Mouse (Mus musculus): ENCODE results near the gene Pbrm1.

The Pbrm1 gene

DNA sequence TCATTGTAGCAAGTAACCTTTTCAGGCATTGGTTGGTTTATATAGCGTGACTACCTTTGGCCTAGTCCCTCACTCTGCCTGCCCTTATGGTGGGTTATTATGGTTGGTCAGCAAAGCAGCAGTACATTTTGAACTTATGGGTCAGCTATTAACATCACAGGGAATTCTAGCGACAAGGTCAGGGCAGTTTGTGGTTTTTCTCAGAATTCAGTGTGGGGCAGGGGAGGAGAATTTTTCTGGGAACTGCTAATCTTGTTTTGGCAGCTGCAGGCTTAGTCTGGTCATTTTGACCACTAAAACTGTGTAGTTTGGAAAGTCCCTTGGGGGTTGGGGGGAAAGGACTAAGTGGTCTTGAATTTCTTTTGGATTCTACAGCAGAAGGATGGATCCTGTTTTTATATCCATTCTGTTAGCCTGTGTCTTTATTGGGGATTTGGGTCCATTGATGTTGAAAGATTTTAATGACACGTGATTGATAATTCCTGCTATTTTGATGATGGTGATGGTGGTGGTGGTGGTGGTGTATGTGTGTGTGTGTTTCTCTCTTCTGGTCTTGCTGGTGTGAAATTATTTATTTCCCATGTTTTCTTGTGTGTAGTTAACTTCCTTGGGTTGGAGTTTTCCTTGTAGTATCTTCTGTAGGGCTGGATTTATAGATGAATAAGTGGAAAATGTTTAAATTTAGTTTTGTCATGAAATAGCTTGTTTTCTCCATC is 60.5 kb downstream of the Pbrm1 start:
- DNase-seq: no peak

DNA sequence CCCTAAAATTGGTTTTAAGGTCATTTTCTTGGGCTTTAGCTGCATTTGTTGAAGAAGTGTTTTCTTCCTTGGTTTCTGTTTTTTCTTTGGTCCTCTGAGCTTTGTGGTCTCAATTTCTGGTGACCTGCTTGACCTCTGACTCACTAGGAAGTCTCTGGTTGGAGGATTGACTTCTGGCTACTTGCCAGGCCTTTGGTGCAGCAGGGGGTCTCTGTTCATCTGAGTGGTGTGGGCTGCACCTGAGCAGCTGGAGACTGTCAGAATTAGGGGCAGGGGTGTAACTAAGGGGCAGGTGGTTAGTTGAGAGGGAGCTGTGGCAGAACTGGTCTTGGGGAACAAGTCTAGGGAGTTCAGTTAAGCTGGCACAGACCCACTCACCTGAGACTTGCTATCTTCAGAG is 62.2 kb downstream of the Pbrm1 start:
- peak; percentile 8 to 11 for DNase-seq

DNA sequence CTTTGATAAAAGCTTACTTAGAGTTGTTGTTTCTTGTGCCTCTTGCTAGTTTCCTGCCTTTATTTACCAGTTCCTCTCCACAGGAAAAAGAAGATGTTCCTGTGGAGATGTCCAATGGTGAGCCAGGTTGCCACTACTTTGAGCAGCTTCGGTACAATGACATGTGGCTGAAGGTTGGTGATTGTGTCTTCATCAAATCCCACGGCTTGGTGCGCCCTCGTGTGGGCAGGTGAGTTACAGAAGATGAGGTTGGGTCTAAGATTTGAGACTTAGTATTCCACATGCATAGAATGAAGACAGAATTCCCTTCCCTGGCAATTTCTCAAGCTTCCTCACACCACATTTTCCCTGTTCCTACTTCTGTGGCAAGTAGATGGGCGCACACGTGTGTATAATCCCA is 68.5 kb downstream of the Pbrm1 start:
- peak in 1 of 2 experiments; percentile 24 for DNase-seq

DNA sequence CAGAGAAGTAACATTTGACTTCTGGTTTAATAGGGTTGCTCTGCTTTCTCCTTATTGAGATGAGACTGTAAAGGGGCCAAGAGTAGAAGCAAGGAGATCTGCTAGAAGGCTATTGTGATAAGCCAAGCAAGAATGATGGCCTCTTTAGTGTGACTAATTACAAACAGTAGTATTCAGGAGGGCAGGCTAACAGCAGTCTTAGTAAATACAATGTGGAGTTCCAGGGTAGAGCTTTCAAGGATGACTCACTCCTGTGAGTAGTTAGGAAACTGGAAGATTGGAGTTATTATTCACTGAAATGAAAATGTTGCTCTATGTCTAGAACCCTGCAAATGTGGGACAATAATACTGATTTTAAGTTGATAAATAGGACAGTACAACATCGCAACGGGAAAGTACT is 69.6 kb downstream of the Pbrm1 start:
- no peak for DNase-seq

DNA sequence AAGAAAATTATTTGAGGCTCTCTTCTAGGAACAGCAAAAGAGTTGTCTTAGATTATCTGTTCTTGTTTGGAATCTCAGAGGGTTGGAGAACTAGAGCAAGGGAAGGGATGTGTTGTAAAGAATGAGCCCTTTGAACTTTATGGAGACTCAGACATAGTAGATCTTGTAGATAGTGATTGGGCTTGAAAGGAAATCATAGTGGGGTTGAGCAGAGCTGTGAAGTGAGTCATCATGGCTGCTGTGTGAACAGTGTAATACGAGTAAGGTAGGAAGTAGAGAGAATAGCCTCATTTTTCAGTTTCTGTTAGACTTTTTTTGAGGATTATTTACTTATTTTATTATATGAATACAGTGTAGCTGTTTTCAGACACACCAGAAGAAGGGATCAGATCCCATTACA is 71.0 kb downstream of the Pbrm1 start:
- no peak for DNase-seq

DNA sequence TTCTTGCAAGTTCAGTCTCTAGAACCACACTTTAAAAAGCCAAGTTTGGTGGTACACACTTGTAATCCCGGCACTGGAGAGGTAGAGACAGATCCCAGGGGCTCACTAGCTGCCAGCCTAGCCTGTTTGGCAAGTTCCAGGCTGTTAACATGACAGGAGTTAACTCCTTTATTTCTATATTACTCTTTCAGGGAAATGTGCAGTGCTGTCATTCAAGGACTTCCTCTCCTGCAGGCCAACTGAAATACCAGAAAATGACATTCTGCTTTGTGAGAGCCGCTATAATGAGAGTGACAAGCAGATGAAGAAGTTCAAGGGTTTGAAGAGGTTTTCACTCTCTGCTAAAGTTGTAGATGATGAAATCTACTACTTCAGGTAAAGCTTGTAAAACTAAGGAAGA is 86.2 kb downstream of the Pbrm1 start:
- DNase-seq: no peak

DNA sequence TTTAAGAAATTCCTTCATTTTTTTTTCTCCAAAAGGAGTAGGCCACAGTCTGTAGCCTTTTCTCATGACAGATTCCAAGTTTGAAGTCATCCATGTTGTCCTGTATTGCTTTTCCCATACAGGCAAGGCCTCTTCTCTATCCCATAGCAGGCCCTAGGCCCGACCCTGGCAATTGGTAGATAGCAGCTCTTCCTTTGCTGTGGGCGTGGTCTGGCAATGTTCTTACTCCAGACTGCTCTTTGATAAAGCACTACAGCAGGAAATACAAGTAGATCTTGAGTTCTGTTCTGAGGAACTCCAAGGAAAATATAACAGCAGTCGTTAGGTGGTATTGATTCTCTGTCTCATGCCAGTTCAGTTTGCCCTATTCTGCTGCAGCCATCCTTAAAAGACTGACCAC is 91.7 kb downstream of the Pbrm1 start:
- no peak for DNase-seq

DNA sequence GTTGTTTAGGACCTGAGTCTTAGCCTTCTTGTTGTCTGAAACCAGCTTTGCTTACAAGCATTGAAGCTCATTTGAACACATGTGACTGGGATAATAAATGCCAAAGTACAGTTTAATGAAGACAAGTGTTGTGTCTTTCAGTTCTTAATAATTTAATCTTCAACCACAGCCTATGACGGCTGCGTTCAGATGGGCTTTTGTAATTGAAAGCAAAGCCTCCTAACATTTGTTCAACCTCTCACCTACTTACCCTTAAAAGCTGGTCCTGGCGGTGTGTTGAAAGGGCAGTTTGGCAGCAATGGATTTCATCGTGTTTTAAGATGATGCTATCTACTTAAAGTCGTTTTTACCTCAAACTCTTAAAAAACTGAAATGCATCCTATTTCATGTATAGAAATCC is 93.2 kb downstream of the Pbrm1 start:
- no peak for DNase-seq

DNA sequence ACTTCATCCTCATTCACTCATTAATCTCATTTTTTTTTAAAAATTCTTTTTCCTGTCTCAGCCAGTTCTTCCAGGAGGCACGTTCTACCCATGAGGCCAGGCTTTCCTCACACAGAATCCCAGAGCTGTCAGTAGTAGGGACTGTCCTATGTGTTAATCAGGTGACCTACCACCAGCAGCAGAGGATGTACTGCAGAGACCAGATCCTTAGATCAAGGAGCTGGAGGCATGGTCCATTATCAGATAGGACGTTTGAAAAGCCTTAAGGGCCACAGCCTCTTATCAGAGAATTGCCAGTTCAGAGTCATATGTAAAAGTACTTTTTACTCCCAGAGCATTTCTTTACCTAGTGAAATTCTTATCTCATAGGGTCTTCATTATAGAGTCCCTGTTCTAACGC is 95.1 kb downstream of the Pbrm1 start:
- DNase-seq: no peak

DNA sequence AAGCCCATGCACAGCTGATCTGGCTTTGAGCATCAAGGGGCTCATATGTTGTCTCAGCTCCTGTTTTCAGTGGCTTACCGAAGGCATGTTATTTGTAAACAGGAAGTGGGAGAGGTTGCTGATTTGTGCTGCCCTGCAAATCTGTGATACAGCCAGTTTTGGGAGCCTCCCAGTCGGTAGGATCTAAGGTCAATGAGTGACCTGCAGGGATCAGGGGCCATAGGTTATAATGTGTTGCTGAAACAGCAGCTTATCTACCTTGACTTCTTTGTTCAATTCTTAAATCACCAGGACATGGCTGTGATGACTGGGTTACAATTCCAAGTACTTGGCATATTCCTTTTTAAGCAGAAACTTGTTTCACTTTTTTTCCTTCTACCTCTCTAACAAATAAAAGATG is 96.6 kb downstream of the Pbrm1 start:
- no peak for DNase-seq

DNA sequence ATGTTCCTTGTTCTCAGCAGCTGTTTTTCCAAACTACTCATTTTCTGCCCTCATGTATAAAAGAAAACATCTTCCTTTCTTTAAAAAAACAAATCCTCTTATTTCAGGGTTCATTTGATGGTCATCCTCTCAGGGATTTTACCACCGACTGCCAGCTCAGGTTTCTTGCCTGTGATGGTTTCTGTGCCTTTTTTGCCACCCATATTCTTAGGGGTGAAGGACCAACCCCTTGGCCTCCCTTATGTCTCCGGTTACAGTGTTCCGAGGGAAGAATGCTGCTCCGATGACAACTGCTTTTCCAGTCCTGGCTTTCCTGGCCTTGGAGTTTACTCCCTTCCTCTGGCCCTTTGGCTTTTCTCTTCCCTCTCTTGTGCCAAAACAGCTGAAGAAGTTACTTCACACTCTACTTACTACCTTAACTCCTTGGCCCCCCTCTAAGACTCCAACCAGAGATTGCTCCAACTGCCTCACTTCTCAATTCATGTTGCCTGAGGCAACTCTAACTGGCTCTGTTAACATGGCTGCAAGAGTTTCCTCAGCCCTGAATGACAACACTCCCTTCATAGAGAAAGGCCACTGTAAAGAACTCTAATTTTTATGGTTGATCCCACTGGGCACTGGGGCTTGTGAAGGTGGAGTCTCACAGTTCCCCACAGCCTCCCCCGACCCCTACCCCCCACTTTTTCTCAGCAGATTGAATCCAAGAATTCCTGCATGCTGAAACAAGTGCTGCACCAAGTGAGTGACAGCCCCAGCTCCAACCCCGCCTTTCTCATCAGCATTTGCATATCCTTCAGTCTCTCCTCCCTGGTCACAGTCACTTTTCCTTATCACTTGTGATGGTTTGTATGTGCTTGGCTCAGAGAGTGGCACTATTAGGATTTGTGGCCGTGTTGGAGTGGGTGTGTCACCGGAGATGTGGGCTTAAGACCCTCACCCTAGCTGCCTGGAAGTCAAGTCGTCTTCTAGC is 106.5 kb downstream of the Pbrm1 start:
- DNase-seq: no peak

DNA sequence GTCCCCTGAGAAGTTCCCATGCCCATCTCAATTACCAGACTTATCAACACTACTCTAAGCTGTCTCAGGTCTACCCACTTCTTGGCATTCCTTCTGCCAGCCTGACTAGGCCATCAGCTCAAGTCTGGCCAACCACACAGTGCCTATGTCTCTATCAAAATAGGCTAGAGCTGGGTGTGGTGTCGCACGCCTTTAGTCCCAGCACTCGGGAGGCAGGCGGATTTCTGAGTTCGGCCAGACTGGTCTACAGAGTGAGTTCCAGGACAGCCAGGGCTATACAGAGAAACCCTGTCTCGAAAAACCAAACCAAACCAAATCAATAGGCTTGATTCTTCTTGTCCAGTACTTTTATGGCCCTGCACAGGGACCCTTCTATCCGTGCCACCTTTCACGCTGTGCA is 107.9 kb downstream of the Pbrm1 start:
- no peak for DNase-seq

DNA sequence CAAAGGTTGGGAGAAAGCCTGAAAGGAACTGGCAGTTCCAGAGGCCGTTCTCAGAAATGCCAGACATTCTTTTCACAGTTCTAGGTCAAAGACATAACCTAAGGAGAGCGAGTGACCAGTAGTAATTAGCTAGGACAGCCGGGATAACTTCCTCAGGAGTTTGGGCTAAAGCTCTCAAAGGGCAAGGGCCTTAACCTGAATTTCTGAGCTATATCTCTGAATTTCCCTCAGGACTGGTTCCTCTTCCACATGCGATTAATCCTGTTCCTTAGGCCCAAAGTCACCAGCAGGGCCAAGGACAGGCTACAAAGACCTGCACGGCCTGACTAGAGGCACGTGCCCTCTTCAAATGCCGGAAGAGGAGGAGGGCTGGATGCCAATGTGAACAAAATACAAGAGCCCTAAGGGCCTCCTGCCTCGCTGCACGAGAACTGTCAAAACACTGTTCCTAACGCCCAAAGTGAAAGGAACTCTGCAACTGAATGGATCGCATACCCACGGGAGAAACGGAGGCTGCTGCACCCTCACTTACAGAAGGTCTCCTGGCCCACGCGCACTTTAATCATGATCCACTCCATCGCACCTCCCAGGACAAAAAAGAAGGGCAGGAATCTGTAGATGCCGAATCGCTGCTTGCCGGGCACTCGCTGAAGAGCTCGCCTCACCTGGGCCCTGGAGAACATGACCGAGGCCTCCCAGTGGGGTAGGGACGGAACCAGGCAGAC is 109.3 kb downstream of the Pbrm1 start:
- DNase-seq: peak in 1 of 2 experiments; percentile 50

DNA sequence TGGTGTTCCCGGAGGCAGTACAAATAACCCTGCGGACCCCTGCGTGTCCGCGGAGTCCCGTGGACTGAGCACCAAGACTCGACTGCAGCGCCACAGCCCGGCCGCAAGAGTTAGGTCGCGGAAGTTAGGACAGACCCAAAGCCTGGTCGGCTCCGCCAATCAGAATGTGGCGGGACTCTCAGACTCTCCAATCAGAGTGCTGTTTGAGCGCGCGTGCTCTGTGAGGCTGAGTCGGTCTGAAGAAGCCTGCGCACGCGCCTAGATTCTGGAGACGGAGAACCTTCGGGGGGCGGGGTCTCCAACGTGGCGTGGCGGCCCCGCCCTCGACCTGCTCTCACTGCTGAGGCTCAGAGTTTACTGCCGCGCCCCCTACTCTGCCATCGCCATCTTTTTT is 109.9 kb downstream of the Pbrm1 start, which contains the start of gene Smim4:
Gene Smim4 (minus strand): TSS at position 131 of the 394 bp plus-strand sequence.
- DNase-seq: peak; percentile 93 to 97

DNA sequence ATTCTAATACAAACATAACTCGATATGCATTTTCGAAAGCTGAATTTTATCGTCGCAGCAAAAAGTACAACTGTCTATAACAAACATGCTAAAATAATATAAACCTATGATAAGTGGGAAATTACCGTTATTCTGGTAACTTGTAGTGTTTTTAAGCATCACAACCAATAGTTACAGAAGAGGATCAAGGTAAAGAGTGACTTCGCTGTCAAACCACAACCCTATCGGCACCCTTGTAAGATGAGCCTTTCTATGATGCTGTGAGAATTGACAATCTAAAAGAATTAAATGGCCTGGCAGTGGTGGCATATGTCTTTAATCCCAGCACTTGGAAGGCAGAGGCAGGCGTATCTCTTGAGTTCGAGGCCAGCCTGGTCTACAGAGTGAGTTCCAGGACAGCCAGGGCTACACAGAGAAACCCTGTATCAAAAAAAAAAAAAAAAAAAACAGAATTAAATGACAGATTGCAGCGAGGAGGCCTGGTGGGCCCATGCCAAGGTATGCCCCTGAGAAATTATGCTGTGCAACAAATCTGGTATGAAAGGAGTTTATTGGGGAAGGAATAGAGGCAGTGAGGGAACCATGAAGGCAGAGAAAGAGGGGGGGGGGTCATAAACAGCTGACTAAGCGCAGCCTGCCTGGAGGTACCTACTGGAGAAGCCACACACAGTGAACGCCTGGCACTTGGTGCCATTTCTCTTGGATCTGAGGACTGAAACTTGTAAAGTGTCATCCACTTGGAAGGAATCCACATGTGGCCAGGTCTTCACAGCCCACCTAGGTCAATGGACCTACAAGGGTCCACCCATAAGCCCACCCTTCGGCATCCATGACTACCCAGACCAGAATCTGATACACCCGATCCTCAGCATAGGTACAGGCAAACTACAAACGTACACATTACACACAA is 110.6 kb downstream of the Pbrm1 start:
- DNase-seq: no peak

DNA sequence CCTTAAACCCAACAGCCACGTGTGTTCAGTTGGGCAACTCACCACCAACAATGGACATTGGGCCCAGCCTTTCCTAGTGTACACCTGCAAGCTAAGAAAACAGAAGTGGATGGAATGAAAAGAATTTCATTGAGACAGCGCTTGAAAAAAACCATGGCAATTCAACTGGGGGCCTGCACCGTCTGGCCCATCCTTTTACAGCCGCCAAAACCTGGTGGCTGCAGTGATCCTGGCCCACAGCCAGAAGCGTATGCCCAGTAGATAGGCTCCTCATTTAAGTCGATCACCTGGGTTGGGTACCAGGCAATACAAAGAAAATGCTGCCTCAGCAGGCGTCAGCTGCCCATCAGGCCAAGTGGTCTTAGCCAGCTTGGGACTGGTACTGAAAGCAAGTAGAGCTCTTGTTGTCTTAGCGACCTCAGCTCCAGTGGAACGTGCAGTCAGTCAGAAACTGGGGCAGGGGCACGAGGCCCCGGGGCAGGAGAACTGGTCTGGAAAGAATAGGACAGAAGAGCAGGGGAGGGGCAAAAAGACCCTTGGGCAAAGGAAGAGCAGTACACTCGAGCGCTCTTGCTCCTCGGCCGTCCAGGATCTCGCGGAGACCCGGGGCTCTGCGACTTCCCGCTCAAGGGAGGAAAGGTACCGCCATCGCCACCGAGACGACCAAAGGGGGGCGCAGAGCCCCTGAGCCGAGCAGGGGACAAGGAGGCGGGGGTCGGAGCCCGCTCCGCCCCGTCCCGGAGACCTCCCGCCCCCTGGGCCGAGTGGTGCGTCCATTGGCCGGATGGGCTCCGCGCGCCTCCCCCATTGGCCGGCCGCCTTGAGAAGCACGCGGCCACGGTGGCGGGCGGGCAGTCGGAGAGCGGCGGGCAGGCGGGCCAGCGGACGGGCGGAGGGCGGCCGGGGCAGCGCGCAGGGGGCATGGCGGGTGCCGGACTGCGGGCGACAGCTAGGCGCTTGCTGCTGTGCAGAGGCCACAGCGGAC is 111.6 kb downstream of the Pbrm1 start, which contains the start of gene Nt5dc2:
Gene Nt5dc2 (plus strand): TSS at position 818 of the 985 bp plus-strand sequence.
- peak; percentile 66 to 83 for DNase-seq

DNA sequence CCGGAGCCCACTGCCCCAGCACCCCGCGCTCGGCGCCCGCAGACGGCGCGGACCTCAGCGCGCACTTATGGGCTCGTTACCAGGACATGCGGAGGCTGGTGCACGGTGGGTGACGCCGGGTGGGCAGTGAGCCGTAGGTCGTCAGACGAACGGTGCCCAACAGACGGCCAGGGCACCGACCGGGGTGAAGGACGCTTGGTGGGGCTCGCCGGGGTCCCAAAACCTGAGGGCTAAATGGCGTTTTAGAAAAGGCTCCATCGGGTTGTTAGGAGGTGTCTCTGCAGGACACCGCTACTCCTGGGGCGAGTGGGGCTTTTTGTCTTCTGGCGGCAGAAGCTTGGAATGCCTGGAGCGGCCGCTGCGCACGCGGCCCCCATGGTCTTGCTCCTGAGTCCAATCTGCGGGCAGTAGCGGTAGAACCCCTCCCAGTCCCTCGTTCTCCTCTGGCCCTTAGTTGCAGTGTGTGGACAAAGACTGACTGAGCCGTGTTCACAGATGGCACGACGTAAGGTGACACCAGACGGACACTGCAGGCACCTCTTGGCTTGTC is 112.4 kb downstream of the Pbrm1 start:
- peak in 1 of 2 experiments; percentile 39 for DNase-seq

DNA sequence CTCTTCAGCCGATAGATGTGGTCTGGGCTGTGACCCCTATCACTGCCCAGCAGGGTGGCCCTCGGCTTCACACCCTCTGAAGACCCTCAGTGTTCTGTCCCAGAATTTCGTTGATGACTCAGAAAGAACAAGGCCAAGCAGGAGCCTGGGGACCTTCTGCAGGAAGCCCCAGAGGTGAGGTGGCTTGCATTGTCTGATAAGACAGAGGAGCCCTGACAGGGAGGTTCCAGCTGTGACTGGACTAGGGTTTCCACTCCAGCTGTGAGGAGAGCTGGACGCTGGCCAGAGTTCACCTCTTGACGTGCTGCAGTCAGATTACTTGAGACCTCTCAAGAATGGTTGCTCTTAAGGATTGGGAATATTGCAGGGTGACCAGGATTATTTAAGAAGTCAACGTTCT is 113.1 kb downstream of the Pbrm1 start:
- DNase-seq: peak in 1 of 2 experiments; percentile 31

DNA sequence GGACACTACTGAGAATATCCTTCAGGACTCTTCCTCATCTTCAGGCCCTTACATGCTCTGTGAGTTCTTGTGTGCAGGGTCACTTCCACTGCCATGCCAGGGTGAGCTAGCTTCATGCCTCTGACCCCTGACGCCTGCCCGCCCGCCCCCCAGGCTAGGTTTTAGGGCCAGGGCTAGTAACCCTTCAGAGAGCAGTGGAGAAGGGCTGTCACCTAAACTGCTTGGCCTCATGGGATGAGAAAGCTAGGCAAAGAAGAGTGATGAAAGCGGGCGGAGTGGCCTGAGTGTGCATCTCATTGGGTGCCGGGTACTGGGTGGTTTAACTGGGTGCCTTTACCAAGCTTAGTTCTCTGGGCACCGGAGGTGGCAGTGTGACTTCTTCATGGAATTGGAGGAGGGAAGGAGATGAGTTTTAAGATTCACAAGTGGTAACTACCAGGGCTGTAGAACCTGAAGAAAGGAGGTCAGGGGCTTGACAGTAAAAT is 113.6 kb downstream of the Pbrm1 start:
- peak in 1 of 2 experiments; percentile 3 for DNase-seq

DNA sequence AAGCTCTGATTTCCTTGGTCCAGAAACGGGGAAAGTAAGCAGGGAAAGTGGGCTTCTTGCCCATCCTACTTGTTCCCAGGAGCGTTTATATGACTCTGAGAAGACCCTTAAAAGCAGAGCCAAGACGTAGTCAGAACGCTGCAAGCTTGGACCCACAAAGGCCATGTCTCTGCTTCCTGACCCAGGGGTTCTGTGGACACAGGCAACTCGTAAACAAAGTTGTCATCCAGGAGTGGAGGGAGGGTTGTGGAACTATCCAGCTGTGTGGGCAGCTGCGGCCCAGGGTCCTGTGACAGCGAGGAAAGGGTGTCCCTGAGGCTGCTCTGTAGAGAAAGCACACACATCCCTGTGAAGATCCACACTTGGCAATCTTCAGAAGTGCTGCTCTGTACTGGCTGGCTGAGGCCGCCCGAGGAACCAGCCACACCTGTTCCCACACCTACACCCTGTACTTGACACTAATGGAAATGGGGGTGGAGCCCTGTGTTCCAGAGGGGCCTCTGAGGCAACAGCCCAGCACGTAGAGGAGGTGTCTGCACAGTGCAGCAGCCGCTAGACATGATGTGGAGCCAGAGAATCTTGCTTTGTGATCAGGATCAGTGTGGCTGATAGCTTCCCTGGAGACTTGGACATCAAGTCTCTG is 114.2 kb downstream of the Pbrm1 start:
- DNase-seq: peak in 1 of 2 experiments; percentile 2

Measured in cerebellum, postnatal 25 days (tissue).